Mouse (Mus musculus) neutrophil, adult 59 days (primary cell): ENCODE results near the gene Deaf1. TPM values are rescaled to one million over a fixed set of nuclear protein-coding genes. Genes with fewer than 3 reads are reported as not detected.

Experiments
- total RNA-seq, 2 experiments: library from RNA; stranded (reverse); gene quantifications; 1 replicate in 1 of 2; 2 replicates in 1 of 2; pipeline ENCODE4 v1.2.4; 2023

Deaf1 gene
- 10 to 100 TPM; 29.1 to 29.5 TPM for total RNA-seq

GRCm38 (mm10) chr7:141327469-141328372, at the start of gene Deaf1, which contains the start of gene Tmem80:
TSS of gene Deaf1 (minus strand) at chr7:141327690.
TSS of gene Tmem80 (plus strand) at chr7:141327739.

GRCm38 (mm10) chr7:141338576-141339131, 11.2 kb upstream of the Deaf1 start, which contains the start of gene Eps8l2:
TSS of gene Eps8l2 (plus strand) at chr7:141338880.

GRCm38 (mm10) chr7:141291921-141292582, 35.4 kb downstream of the Deaf1 start, which contains the start of gene Drd4:
TSS of gene Drd4 (plus strand) at chr7:141292006.

GRCm38 (mm10) chr7:141278766-141279590, 48.5 kb downstream of the Deaf1 start, which contains the start of gene Sct:
TSS of gene Sct (minus strand) at chr7:141279133.

GRCm38 (mm10) chr7:141276546-141276945, 50.9 kb downstream of the Deaf1 start, which contains the start of gene Cdhr5:
TSS of gene Cdhr5 (minus strand) at chr7:141276786.

GRCm38 (mm10) chr7:141265739-141266561, 61.5 kb downstream of the Deaf1 start, which contains the start of gene Irf7:
TSS of gene Irf7 (minus strand) at chr7:141266481.

Other genes starting within 250 kb of the Deaf1 start
- gene Pkp3, start 249.5 kb downstream of the Deaf1 start, total RNA-seq = 1 to 10 TPM; 3.6 to 5.5 TPM
- 1 to 10 TPM; 6.6 to 7.4 TPM for gene Sigirr, start 227.1 kb downstream of the Deaf1 start, total RNA-seq
- gene Ano9, start 209.9 kb downstream of the Deaf1 start, total RNA-seq = not detected
- 10 to 100 TPM in 1 of 2 experiments, 1 to 10 TPM in 1; 7.5 to 14.3 TPM for gene Ptdss2, start 205.3 kb downstream of the Deaf1 start, total RNA-seq
- 100 to 1,000 TPM in 1 of 2 experiments, 10 to 100 TPM in 1; 85.6 to 106 TPM for gene Rnh1, start 154.8 kb downstream of the Deaf1 start, total RNA-seq
- 10 to 100 TPM; 30.0 to 30.9 TPM for gene Hras, start 133.7 kb downstream of the Deaf1 start, total RNA-seq
- 1 to 10 TPM; 3.8 to 5.6 TPM for gene Lrrc56, start 133.5 kb downstream of the Deaf1 start, total RNA-seq
- gene Lmntd2, start 113.6 kb downstream of the Deaf1 start, total RNA-seq = under 1 TPM; 0.18 to 0.22 TPM
- gene Rassf7, start 111.8 kb downstream of the Deaf1 start, total RNA-seq = 1 to 10 TPM; 4.0 to 5.0 TPM
- 10 to 100 TPM; 77.4 to 85.4 TPM for gene Phrf1, start 98.9 kb downstream of the Deaf1 start, total RNA-seq
- gene Irf7, start 61.2 kb downstream of the Deaf1 start, total RNA-seq = 10 to 100 TPM; 27.7 to 35.2 TPM
- gene Cdhr5, start 50.9 kb downstream of the Deaf1 start, total RNA-seq = not detected
- not detected for gene Sct, start 48.6 kb downstream of the Deaf1 start, total RNA-seq
- not detected for gene Drd4, start 35.7 kb downstream of the Deaf1 start, total RNA-seq
- 10 to 100 TPM in 1 of 2 experiments, 1 to 10 TPM in 1; 9.5 to 10.8 TPM for gene Tmem80, start within 50 bp of the Deaf1 start, total RNA-seq
- under 1 TPM in 1 of 2 experiments, not detected in 1; 0.78 TPM for gene Eps8l2, start 11.2 kb upstream of the Deaf1 start, total RNA-seq
- gene Taldo1, start 64.5 kb upstream of the Deaf1 start, total RNA-seq = 100 to 1,000 TPM; 737 to 741 TPM
- 10 to 100 TPM; 19.7 to 19.9 TPM for gene Gatd1, start 86.4 kb upstream of the Deaf1 start, total RNA-seq
- not detected for gene Cend1, start 101.8 kb upstream of the Deaf1 start, total RNA-seq
- 10 to 100 TPM; 14.0 to 16.2 TPM for gene Slc25a22, start 110.2 kb upstream of the Deaf1 start, total RNA-seq
- gene Pidd1, start 116.3 kb upstream of the Deaf1 start, total RNA-seq = 10 to 100 TPM in 1 of 2 experiments, 1 to 10 TPM in 1; 8.2 to 10.7 TPM
- gene Rplp2, start 119.7 kb upstream of the Deaf1 start, total RNA-seq = 100 to 1,000 TPM; 666 to 909 TPM
- 100 to 1,000 TPM in 1 of 2 experiments, 10 to 100 TPM in 1; 90.8 to 112 TPM for gene Pnpla2, start 127.5 kb upstream of the Deaf1 start, total RNA-seq
- 1 to 10 TPM; 4.0 to 9.5 TPM for gene Cracr2b, start 133.4 kb upstream of the Deaf1 start, total RNA-seq
- 10 to 100 TPM; 12.0 to 15.6 TPM for gene Cd151, start 139.7 kb upstream of the Deaf1 start, total RNA-seq
- 10 to 100 TPM in 1 of 2 experiments, 1 to 10 TPM in 1; 8.9 to 11.4 TPM for gene Polr2l, start 147.4 kb upstream of the Deaf1 start, total RNA-seq
- 1 to 10 TPM; 2.2 to 3.7 TPM for gene Tspan4, start 147.6 kb upstream of the Deaf1 start, total RNA-seq
- 10 to 100 TPM; 14.7 to 26.4 TPM for gene Chid1, start 212.2 kb upstream of the Deaf1 start, total RNA-seq
- gene Ap2a2, start 234.5 kb upstream of the Deaf1 start, total RNA-seq = 10 to 100 TPM; 89.6 to 89.9 TPM